Mouse (Mus musculus) bone marrow, adult 2 months (tissue): Measurements from ENCODE around the gene Slc6a16. TPM values are rescaled to one million over a fixed set of nuclear protein-coding genes. Genes with fewer than 3 reads are reported as not detected.

Source experiments
- H3K27ac ChIP-seq: fragments of 200-500 bp; 2 replicates; pipeline ENCODE4 v1.5.1; 2012; ENCODE audit warnings: low read depth, mild to moderate bottlenecking, control low read depth, inconsistent platforms, low read length; ENCODE audit not compliant: control insufficient read depth, poor library complexity, insufficient read depth
- H3K4me1 ChIP-seq: fragments of 200-500 bp; 2 replicates; pipeline ENCODE4 v1.6.1; 2011; ENCODE audit warnings: low read length; ENCODE audit not compliant: control insufficient read depth, insufficient read depth
- H3K4me3 ChIP-seq: fragments of 200-500 bp; replicated peaks from 2 replicates; pipeline ENCODE3; 2011; ENCODE audit warnings: mild to moderate bottlenecking, low read depth, low read length, control low read depth; ENCODE audit not compliant: control insufficient read depth
- CTCF ChIP-seq: fragments of 200-500 bp; IDR thresholded peaks from 2 replicates; pipeline ENCODE4 v1.5.1; 2011; ENCODE audit warnings: low read length, control low read depth; ENCODE audit not compliant: control insufficient read depth, insufficient read depth
- POLR2A ChIP-seq: fragments of 200-500 bp; IDR thresholded peaks from 2 replicates; pipeline ENCODE4 v1.6.1; 2011; ENCODE audit warnings: low read depth, mild to moderate bottlenecking, control low read depth, low read length, borderline replicate concordance; ENCODE audit not compliant: control insufficient read depth
- WGBS: fragments of 180-500 bp; shearing (Covaris S2); methylation state at CpG from one replicate; pipeline ENCODE4 v1.1.7; 2018; 5-methylcytosine and 5-hydroxymethylcytosine counted together
- polyA plus RNA-seq: library from polyadenylated mRNA; stranded (reverse); fragments of >200 nt; gene quantifications from 2 replicates; pipeline ENCODE4 v1.2.4, GENCODE M21; 2011; ENCODE audit warnings: low replicate concordance; ENCODE audit not compliant: missing spikeins, insufficient read depth, insufficient read length

Slc6a16 gene
- polyA plus RNA-seq, 1 experiment = not detected

DNA sequence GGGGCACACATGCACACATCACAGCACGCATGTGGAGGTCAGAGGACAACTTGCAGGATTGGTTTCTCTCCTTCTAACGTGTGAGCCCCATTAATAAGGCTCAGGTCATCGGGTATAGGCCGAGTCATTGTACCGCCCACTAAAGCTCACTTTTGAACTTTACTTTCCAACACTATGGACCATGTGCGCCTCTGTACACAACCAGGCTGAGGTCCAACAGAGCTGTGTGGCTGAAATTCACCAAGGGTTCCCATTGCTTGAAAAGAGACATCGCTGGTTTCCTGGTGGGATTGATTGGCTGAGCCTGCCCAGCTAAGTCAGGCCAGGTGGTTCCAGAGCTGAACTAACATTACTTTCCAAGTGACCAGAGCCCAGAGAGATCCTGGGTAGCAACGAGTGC is 32.8 kb downstream of the Slc6a16 start:
- no peak for TF ChIP-seq POLR2A
- no peak for TF ChIP-seq CTCF
- 77% methylated on average over 8 of the region's 8 CpGs for WGBS
- no peak overlapping the region for H3K4me3 ChIP-seq
- peaks cover 1% of the 10 kb centered on the region; the same call in 1 of the 2 replicates for H3K4me1 ChIP-seq
- no peak overlapping the region for H3K27ac ChIP-seq

GRCm38 (mm10) chr7:45277136-45277760 is 36.4 kb downstream of the Slc6a16 start, which contains the start of gene Slc6a21:
Gene Slc6a21, plus strand, starts transcription at chr7:45277513.
- H3K27ac ChIP-seq = peak within 1 kb of the TSS; percentile 47; the same call in 1 of the 2 replicates
- H3K4me3 ChIP-seq = peak within 1 kb of the TSS; percentile 52
- 6% methylated on average over 44 of the region's 44 CpGs for WGBS

DNA sequence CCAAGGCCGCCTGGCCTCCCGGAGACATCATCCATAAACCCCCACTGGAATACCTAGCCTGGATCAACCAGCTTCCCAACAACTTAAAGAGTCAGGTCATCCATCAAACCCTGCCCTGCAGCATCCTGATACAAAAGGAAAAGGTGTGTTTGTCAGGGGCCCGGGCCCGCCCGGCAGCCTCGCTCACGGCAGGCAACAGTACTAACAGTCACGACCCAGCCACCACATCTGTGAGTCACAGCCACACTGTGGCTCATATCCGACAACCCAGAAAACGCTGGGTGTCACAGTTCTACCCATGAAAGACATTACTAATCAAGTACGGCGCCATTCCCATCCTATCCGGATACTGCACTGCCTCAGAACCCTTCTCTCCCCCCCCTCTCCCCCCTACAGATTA is 45.6 kb downstream of the Slc6a16 start:
- Histone ChIP-seq H3K4me1 (no peaks in the 10 kb centered on the region), H3K27ac (no peak overlapping the region), H3K4me3 (no peak overlapping the region)
- 84% methylated on average over 13 of the region's 13 CpGs for WGBS
- TF ChIP-seq CTCF (no peak), POLR2A (no peak)

More at GRCm38 (mm10) chr7:45277136-45277760, 36.4 kb downstream of the Slc6a16 start, which contains the start of gene Slc6a21:
- TF ChIP-seq CTCF (peak; percentile 84), POLR2A (no peak)
- H3K4me1 ChIP-seq = peaks cover 1% of the 10 kb centered on the region; the same call in 1 of the 2 replicates

GRCm38 (mm10) chr7:45296626-45297025 is 55.7 kb downstream of the Slc6a16 start:
- no peak overlapping the region for H3K27ac ChIP-seq
- no peaks in the 10 kb centered on the region for H3K4me1 ChIP-seq
- no peak overlapping the region for H3K4me3 ChIP-seq
- TF ChIP-seq CTCF = no peak
- TF ChIP-seq POLR2A = no peak
- WGBS = 74% methylated on average over 1 of the region's 1 CpGs

GRCm38 (mm10) chr7:45297563-45297962 is 56.7 kb downstream of the Slc6a16 start:
- WGBS = 70% methylated on average over 3 of the region's 3 CpGs
- Histone ChIP-seq H3K4me1 (no peaks in the 10 kb centered on the region), H3K27ac (no peak overlapping the region), H3K4me3 (no peak overlapping the region)
- no peak for TF ChIP-seq POLR2A
- TF ChIP-seq CTCF = no peak

DNA sequence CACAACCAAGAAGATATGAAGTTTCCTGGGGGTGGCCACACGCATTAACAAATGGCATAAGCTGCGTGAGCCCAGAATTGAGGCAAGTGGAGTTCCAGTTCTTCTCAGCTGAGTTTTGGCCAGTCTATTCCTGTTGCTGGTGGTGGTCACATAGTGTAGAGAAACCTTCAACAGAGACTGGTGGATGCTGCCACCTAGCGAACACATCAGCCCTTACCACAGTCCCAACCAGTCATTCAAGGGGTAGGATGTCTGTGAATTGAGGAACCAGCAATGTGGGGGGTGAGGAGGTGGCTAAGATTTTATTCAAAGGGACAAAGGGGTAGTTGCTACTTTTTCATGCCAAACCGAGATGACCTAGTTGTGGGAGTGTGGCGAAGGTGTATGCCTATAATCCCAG is 58.9 kb downstream of the Slc6a16 start:
- no peak overlapping the region for H3K27ac ChIP-seq
- WGBS = 6% methylated on average over 5 of the region's 5 CpGs
- no peaks in the 10 kb centered on the region for H3K4me1 ChIP-seq
- peak; percentile 87 for TF ChIP-seq CTCF
- TF ChIP-seq POLR2A = no peak
- H3K4me3 ChIP-seq = no peak overlapping the region

DNA sequence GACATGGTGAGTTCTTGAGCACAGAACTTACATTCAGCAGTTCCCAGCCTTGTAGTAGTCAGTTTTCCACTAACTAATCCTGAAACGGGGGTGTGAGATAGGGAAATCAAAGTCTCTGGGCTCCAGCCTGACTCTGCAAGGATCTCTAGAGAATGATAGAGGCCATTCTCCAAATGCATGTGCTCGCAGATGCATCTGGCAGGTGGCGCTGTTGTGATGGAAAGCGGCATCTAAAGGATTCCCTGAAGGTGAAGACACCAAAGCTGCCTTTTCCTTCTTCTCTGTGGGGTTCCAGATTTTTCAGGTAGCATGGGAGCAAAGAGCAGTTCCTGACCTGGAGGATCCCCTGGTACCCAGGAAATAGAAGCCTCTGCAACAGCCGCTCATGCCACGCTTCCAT is 59.4 kb downstream of the Slc6a16 start:
- no peak overlapping the region for H3K4me3 ChIP-seq
- H3K4me1 ChIP-seq = no peaks in the 10 kb centered on the region
- TF ChIP-seq CTCF (peak; percentile 48), POLR2A (no peak)
- WGBS = 24% methylated on average over 6 of the region's 6 CpGs
- H3K27ac ChIP-seq = no peak overlapping the region

DNA sequence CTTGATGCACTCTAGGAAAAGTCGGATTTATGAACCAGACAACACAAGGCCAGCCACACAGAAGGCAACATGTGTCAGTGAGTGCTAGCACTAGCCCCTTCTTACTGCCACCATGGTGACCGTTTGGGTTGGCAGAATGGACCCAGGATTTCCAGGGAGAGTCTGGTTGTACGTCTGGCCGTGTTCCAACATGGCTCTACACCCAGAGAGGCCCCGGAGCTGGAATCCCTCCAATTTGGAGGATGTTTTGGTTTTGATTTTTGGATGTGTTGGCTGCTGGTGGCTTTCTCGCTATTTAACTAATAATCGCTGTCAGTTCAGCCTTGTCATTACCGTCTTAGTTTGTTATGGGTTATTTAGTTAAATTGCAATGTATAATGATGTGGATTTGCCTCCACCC is 61.7 kb downstream of the Slc6a16 start:
- Histone ChIP-seq H3K4me1 (no peaks in the 10 kb centered on the region), H3K27ac (no peak overlapping the region), H3K4me3 (no peak overlapping the region)
- 86% methylated on average over 8 of the region's 8 CpGs for WGBS
- TF ChIP-seq CTCF (no peak), POLR2A (no peak)

DNA sequence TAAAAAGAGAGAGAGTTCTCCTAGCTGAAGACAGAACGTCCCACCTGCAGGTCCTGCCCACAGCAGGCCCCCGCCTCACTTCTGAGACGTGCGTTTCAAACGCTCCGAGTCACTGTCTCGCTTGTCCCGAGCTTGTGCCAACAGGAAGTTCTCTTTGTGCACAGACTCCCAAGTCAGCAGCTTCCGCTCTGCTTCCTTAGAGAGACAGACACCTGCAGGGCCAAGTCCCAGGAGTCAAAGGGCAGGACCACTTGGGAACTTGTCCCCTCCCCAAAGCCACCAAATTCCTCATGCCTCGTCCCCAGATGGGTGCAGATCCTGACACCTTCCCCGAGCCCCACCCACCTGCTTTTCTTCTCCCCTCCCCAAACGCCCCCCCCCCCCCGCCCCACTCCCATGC is 64.0 kb downstream of the Slc6a16 start:
- TF ChIP-seq POLR2A (no peak), CTCF (no peak)
- Histone ChIP-seq H3K4me3 (no peak overlapping the region), H3K27ac (no peak overlapping the region), H3K4me1 (peaks cover 2% of the 10 kb centered on the region; the same call in 1 of the 2 replicates)
- 45% methylated on average over 12 of the region's 13 CpGs for WGBS
